Mouse (Mus musculus): ENCODE results near the gene Scgn. TPM values are rescaled to one million over a fixed set of nuclear protein-coding genes. Genes with fewer than 3 reads are reported as not detected.

Scgn gene
- polyA plus RNA-seq, 1 experiment = not detected

DNA sequence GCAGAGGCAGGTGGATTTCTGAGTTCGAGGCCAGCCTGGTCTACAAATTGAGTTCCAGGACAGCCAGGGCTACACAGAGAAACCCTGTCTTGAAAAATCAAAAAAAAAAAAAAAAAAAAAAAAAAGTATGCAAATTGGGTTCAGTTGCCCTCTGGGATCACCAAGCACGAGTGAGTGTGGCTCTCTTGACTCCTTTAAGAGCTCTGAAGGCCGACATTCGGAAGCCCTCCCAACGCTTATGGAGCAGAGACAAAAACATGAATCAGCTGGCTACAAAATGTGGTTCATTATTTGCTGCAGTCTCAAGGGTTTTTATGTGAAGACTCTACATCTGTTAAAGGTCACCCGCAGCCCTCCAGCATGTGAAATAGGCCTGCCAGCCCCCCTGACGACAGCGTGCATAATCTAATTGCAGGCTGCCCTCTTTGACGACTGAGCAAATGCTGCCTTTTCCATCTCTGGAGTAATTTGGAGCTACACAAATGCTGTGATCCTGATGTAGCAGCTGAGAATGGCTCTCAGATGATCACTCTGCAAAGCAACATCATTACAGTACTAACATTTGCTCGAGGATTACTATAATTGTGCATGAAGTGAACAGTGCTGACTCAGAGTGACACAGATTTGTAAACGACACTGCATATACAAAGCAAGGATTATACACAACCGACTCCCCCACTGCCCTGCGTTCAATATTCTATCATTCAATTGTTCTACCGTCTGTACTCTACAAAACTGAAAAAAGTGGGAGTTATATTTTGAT lies 41.3 kb downstream of the Scgn start:
- TF ChIP-seq GATA1 (IDR thresholded peaks at IDR 0.05; ENCODE audit: low read length) = no peak
- no peak; the same call in 2 of the 3 replicates for TF ChIP-seq TAL1 (IDR thresholded peaks at IDR 0.05; ENCODE audit: low read length)

GRCm38 (mm10) chr13:23946254-23946653 lies 44.8 kb downstream of the Scgn start:
- TF ChIP-seq GATA1 (IDR thresholded peaks at IDR 0.05; ENCODE audit: low read length) (no peak), TAL1 (IDR thresholded peaks at IDR 0.05; ENCODE audit: low read length) (no peak)
- Histone ChIP-seq H3K4me3 (replicated peaks) (no peak overlapping the region), H3K27me3 (ENCODE audit: control insufficient read depth) (no peaks in the 10 kb centered on the region), H3K4me1 (ENCODE audit: control insufficient read depth) (no peaks in the 10 kb centered on the region), H3K36me3 (ENCODE audit: control insufficient read depth) (no peaks in the 10 kb centered on the region), H3K9me3 (ENCODE audit: control insufficient read depth, low read length) (no peaks in the 10 kb centered on the region)

More for the DNA sequence above, 41.3 kb downstream of the Scgn start:
- Histone ChIP-seq H3K27me3 (ENCODE audit: control insufficient read depth) (no peaks in the 10 kb centered on the region), H3K4me1 (ENCODE audit: control insufficient read depth) (no peaks in the 10 kb centered on the region), H3K9me3 (ENCODE audit: control insufficient read depth, low read length) (no peaks in the 10 kb centered on the region), H3K4me3 (replicated peaks) (no peak overlapping the region), H3K36me3 (ENCODE audit: control insufficient read depth) (no peaks in the 10 kb centered on the region)

- no peak for TF ChIP-seq GATA1 (IDR thresholded peaks at IDR 0.05; ENCODE audit: low read length)
- no peak for TF ChIP-seq TAL1 (IDR thresholded peaks at IDR 0.05; ENCODE audit: low read length)
- Histone ChIP-seq H3K4me3 (replicated peaks) (no peak overlapping the region), H3K36me3 (ENCODE audit: control insufficient read depth) (no peaks in the 10 kb centered on the region), H3K27me3 (ENCODE audit: control insufficient read depth) (no peaks in the 10 kb centered on the region), H3K4me1 (ENCODE audit: control insufficient read depth) (no peaks in the 10 kb centered on the region), H3K9me3 (ENCODE audit: control insufficient read depth, low read length) (no peaks in the 10 kb centered on the region)
These were observed 48.2 kb downstream of the Scgn start for GRCm38 (mm10) chr13:23942861-23943260.

- no peak for TF ChIP-seq GATA1 (IDR thresholded peaks at IDR 0.05; ENCODE audit: low read length)
- H3K4me1 ChIP-seq (ENCODE audit: control insufficient read depth) = no peaks in the 10 kb centered on the region
- no peaks in the 10 kb centered on the region for H3K36me3 ChIP-seq (ENCODE audit: control insufficient read depth)
- no peak overlapping the region for H3K4me3 ChIP-seq (replicated peaks)
- no peaks in the 10 kb centered on the region for H3K9me3 ChIP-seq (ENCODE audit: control insufficient read depth, low read length)
- no peaks in the 10 kb centered on the region for H3K27me3 ChIP-seq (ENCODE audit: control insufficient read depth)
These were observed 50.7 kb downstream of the Scgn start for GRCm38 (mm10) chr13:23940291-23940690.

DNA sequence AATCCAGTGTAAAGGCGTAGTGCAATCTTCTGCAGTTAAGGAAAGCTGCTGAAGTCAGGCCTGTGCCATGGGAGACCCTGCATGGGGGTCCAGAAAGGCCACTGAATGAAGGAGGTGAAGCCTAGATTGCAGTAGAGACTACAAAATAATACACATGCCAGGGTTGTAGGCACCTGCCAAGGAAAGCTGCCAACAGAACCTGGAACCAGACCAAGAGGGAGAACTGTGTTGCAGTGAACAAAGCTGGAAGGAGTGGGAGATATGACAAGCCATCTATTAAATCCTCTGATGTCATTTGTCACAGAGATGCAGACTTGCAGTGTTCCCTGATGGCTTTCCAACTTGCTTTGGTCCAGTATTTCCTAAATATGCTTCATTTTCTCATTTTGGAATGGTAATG lies 52.3 kb downstream of the Scgn start:
- Histone ChIP-seq H3K27me3 (ENCODE audit: control insufficient read depth) (no peaks in the 10 kb centered on the region), H3K36me3 (ENCODE audit: control insufficient read depth) (no peaks in the 10 kb centered on the region), H3K9me3 (ENCODE audit: control insufficient read depth, low read length) (peaks cover 3% of the 10 kb centered on the region; the same call in 1 of the 2 replicates), H3K4me1 (ENCODE audit: control insufficient read depth) (no peaks in the 10 kb centered on the region), H3K4me3 (replicated peaks) (no peak overlapping the region)
- TF ChIP-seq GATA1 (IDR thresholded peaks at IDR 0.05; ENCODE audit: low read length) = no peak

- no peaks in the 10 kb centered on the region for H3K36me3 ChIP-seq (ENCODE audit: control insufficient read depth)
- no peak within 1 kb of the TSS for H3K4me3 ChIP-seq (replicated peaks)
- no peaks in the 10 kb centered on the region for H3K27me3 ChIP-seq (ENCODE audit: control insufficient read depth)
- peaks cover 3% of the 10 kb centered on the region; the same call in 1 of the 2 replicates for H3K9me3 ChIP-seq (ENCODE audit: control insufficient read depth, low read length)
- no peaks in the 10 kb centered on the region for H3K4me1 ChIP-seq (ENCODE audit: control insufficient read depth)
- no peak for TF ChIP-seq TAL1 (IDR thresholded peaks at IDR 0.05; ENCODE audit: low read length)
- no peak for TF ChIP-seq GATA1 (IDR thresholded peaks at IDR 0.05; ENCODE audit: low read length)
These were observed 56.8 kb downstream of the Scgn start, which contains the start of gene Hist1h2aa for GRCm38 (mm10) chr13:23934211-23934520. Hist1h2aa (plus strand) TSS chr13:23934462.

GRCm38 (mm10) chr13:23933421-23934210 lies 57.4 kb downstream of the Scgn start, which contains the start of gene Hist1h2ba:
Hist1h2ba (minus strand) TSS chr13:23934156.
- H3K36me3 ChIP-seq (ENCODE audit: control insufficient read depth) = no peaks in the 10 kb centered on the region
- no peak for TF ChIP-seq TAL1 (IDR thresholded peaks at IDR 0.05; ENCODE audit: low read length)
- TF ChIP-seq GATA1 (IDR thresholded peaks at IDR 0.05; ENCODE audit: low read length) = no peak

DNA sequence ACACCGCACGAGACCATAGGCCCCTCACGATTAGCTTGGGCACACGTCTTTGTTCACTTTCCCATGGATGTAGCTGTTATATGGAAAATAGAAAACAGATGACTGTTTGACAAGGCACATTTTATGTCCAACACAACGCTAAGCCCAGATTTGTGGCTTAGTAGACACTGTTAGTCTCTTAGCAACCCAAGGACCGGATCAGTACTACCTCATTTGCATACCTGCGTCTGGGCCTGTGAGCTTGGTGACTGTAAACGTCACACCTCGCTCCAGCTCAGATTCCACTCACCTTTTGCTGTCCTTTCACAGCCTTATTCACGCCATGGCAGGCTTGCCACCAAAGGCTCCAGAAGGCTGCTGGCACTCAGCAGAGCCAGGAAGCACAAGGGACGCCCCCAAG lies 60.1 kb downstream of the Scgn start:
- Histone ChIP-seq H3K4me1 (ENCODE audit: control insufficient read depth) (no peaks in the 10 kb centered on the region), H3K4me3 (replicated peaks) (no peak overlapping the region), H3K36me3 (ENCODE audit: control insufficient read depth) (no peaks in the 10 kb centered on the region), H3K27me3 (ENCODE audit: control insufficient read depth) (no peaks in the 10 kb centered on the region), H3K9me3 (ENCODE audit: control insufficient read depth, low read length) (peaks cover 3% of the 10 kb centered on the region; the same call in 1 of the 2 replicates)
- TF ChIP-seq TAL1 (IDR thresholded peaks at IDR 0.05; ENCODE audit: low read length) (no peak), GATA1 (IDR thresholded peaks at IDR 0.05; ENCODE audit: low read length) (no peak)

More at GRCm38 (mm10) chr13:23933421-23934210, 57.4 kb downstream of the Scgn start, which contains the start of gene Hist1h2ba:
- no peak within 1 kb of the TSS for H3K4me3 ChIP-seq (replicated peaks)
- H3K4me1 ChIP-seq (ENCODE audit: control insufficient read depth) = no peaks in the 10 kb centered on the region
- H3K9me3 ChIP-seq (ENCODE audit: control insufficient read depth, low read length) = peaks cover 3% of the 10 kb centered on the region; the same call in 1 of the 2 replicates
- H3K27me3 ChIP-seq (ENCODE audit: control insufficient read depth) = no peaks in the 10 kb centered on the region

DNA sequence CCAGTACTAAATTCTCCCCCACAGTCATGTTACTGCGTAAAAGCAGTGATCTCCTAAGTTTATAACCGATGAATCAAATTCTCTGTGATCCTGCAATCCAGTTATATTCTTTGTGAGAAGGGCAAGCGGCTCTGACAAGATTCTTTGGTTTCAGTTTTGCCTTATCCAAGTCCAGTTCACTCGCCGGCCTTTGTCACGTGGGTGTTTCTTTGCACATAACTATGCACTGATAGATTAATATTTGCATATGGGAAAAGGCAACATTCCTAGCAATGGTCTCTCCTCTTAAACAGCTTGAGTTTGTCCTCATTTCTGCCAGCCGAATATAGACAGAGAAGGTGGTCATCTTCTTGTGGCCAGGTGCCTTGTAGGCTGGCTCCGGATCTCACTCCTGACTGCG lies 60.6 kb downstream of the Scgn start:
- no peak for TF ChIP-seq TAL1 (IDR thresholded peaks at IDR 0.05; ENCODE audit: low read length)
- Histone ChIP-seq H3K27me3 (ENCODE audit: control insufficient read depth) (no peaks in the 10 kb centered on the region), H3K9me3 (ENCODE audit: control insufficient read depth, low read length) (peaks cover 3% of the 10 kb centered on the region; the same call in 1 of the 2 replicates), H3K4me1 (ENCODE audit: control insufficient read depth) (no peaks in the 10 kb centered on the region), H3K4me3 (replicated peaks) (no peak overlapping the region), H3K36me3 (ENCODE audit: control insufficient read depth) (no peaks in the 10 kb centered on the region)
